Mouse (Mus musculus): ENCODE data around the gene Idua.

DNA sequence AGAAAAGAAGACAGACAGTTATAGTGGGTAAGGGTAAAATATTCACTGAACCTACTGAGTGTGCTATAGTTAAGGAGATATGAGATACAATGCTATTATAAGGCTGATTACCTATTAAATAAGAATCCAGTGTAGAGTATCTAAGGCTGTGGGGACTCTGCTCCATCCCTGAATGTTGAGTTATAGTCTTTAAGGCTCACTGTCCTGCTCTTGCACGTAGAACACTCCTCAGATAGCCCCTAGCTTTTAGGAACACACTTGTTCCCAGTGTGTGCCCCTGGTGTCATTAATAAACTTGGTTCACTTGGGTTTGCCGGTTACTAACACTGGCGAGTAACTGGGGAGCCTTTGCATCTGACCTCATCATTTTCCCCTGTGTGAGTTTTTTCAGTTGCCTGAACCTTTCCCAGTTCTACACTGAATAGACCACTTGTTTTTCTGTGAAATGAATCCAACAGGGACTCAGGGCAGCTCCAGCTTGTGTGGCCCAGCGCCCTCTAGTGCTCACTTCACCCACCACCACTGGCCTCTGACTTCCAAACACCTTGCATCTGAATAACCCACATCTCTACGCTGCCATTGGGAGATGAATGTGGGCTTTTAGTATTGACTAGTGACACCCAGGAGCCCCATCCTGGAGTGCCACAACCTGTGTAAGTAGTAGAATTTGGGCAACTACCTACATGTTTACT, 66.6 kb downstream of the Idua start:
- no peak for TF ChIP-seq POLR2A (IDR thresholded peaks at IDR 0.05; ENCODE audit: low read depth, low read length)
- TF ChIP-seq CTCF (conservative IDR thresholded peaks at IDR 0.05; ENCODE audit: insufficient read depth, insufficient read length, low read depth, low read length): peak; percentile 96
